Mouse (Mus musculus): ENCODE results near the gene Nuak1. TPM values are rescaled to one million over a fixed set of nuclear protein-coding genes. Genes with fewer than 3 reads are reported as not detected.

Gene Nuak1
- polyA plus RNA-seq, 1 experiment from 2014 or later, result 0.13 TPM

DNA sequence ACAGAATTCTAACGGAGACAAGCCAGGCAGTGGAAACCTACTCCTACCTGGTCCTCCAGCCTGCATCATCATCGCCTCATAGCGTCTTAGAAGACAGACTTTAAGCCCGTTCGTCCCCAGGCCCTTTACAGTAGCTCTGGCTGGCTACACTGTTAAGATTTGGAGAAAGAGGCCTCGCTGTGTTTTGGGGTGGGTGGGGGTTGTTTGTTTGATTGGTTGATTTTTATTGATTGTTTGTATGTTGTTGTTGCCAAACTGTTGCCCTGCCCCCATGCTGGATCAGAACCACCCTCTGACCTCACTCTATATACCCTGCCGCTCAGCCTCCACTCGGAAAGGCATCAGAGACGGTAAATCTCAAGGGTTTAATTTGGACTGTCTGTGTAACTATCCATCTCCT lies 55.6 kb downstream of the Nuak1 start:
- Histone ChIP-seq H3K4me3 (ENCODE audit: low read depth, low read length) (no peak overlapping the region), H3K27ac (ENCODE audit: low read length) (no peak overlapping the region), H3K36me3 (ENCODE audit: control insufficient read depth, insufficient read depth) (no peaks in the 10 kb centered on the region), H3K4me1 (ENCODE audit: control insufficient read depth, low read depth, low read length) (no peaks in the 10 kb centered on the region), H3K27me3 (ENCODE audit: control insufficient read depth, insufficient read depth, low read depth, low read length) (no peaks in the 10 kb centered on the region), H3K4me2 (ENCODE audit: low read depth, low read length) (no peak overlapping the region), H3K9ac (ENCODE audit: low read depth, low read length) (no peak overlapping the region), H3K9me3 (replicated peaks; ENCODE audit: control insufficient read depth, low read length) (no peaks in the 10 kb centered on the region)
- no peak for ATAC-seq (ENCODE audit: low read depth)
- 74% methylated on average over 9 of the region's 9 CpGs for WGBS (ENCODE audit: insufficient replicate concordance)

DNA sequence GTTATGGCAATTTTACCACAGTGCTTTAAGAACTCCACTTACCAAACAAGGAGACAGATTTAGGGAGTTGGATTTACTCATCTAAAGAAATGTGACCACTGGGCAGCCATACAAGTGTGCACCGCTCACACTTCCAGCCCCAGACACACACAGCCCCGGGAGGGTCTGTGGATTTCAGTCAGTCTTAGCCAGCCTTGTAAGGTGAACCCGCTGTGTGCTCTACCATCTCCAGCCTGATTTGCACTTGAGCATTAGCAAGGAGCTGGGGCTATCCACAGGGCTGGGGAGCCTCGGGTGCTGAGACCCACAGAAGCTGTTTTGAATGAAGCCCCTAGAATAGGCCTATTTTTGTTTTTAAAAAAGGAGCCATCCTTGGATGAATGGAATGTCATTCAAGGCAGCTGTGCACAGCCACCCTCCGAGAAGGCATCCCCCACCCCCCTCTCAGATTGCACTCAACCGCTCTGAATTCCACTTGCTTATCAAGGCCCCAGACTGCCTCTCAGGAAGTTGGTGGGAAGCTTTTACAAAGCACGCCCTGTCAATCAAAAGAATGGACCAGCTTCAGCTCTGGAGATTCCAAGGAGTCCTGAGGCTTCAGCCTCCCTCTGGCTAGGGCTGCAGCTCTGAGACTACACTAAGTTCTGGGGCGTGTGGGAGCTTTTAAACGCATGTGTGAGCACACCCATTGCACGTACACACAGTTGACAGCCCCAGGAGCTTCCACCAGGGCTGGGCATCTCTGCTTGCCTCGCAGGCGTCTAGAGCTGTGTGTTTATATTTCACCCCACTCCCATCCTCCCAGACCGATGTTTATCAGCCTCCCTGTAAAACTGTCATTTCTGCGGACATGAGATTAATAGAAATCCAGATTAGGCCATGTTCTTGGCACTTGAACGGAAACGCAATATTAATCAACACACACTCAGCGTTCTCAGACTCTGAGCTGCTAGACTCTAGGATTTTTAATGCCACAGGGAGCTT lies 57.2 kb downstream of the Nuak1 start:
- Histone ChIP-seq H3K4me3 (ENCODE audit: low read depth, low read length) (no peak overlapping the region), H3K9ac (ENCODE audit: low read depth, low read length) (no peak overlapping the region), H3K4me2 (ENCODE audit: low read depth, low read length) (no peak overlapping the region), H3K27ac (ENCODE audit: low read length) (no peak overlapping the region), H3K4me1 (ENCODE audit: control insufficient read depth, low read depth, low read length) (no peaks in the 10 kb centered on the region), H3K36me3 (ENCODE audit: control insufficient read depth, insufficient read depth) (no peaks in the 10 kb centered on the region), H3K27me3 (ENCODE audit: control insufficient read depth, insufficient read depth, low read depth, low read length) (no peaks in the 10 kb centered on the region), H3K9me3 (replicated peaks; ENCODE audit: control insufficient read depth, low read length) (no peaks in the 10 kb centered on the region)
- WGBS (ENCODE audit: insufficient replicate concordance), result 10% methylated on average over 17 of the region's 17 CpGs
- ATAC-seq (ENCODE audit: low read depth), result no peak

DNA sequence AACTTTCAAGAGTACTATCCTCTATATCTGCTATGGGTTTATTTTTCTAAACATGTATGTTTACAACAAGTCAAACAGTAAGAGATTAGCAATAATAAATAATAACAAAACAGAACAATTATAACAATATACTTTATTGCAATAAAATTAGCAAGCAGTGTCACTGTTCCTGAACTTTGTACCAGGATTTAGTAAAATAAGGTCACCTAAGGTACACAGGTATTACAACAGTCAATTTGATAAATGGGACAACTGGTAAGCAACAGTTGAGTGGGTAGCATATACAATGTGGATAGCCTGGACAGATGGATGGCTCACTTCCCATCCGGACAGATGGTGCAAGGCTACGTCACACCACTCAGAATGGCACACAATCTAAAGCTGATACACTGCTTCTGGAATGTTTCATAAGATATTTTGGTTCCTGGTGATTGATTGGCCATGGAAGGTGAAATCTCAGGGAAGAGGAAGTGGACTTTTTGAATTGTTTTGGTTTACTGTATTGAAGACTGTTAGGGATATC lies 59.1 kb downstream of the Nuak1 start:
- H3K4me2 ChIP-seq (ENCODE audit: low read depth, low read length), result no peak overlapping the region
- no peaks in the 10 kb centered on the region for H3K27me3 ChIP-seq (ENCODE audit: control insufficient read depth, insufficient read depth, low read depth, low read length)
- no peak overlapping the region for H3K27ac ChIP-seq (ENCODE audit: low read length)
- no peak for ATAC-seq (ENCODE audit: low read depth)
- H3K36me3 ChIP-seq (ENCODE audit: control insufficient read depth, insufficient read depth), result no peaks in the 10 kb centered on the region
- 68% methylated on average over 2 of the region's 2 CpGs for WGBS (ENCODE audit: insufficient replicate concordance)
- H3K9ac ChIP-seq (ENCODE audit: low read depth, low read length), result no peak overlapping the region
- no peaks in the 10 kb centered on the region for H3K4me1 ChIP-seq (ENCODE audit: control insufficient read depth, low read depth, low read length)
- no peak overlapping the region for H3K4me3 ChIP-seq (ENCODE audit: low read depth, low read length)
- no peaks in the 10 kb centered on the region for H3K9me3 ChIP-seq (replicated peaks; ENCODE audit: control insufficient read depth, low read length)

DNA sequence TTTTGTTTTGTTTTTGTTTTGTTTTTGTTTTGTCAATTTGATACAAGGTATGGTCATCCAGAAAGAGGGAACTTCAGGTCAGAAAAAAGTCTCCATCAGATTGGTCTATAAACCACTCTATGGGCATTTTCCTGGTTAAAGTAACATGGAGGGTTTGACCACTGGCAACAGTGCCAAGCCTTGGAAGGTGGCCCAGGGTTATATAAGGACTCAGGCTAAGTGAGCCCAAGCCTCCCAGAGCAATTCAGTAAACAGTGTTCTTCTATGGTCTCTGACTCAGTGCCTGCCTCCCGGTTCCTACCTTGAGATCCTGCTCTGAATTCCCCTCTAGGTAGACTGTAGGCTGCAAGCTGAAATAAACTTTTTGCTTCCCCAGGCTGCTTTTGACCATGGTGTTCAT lies 61.0 kb downstream of the Nuak1 start:
- Histone ChIP-seq H3K27me3 (ENCODE audit: control insufficient read depth, insufficient read depth, low read depth, low read length) (no peaks in the 10 kb centered on the region), H3K36me3 (ENCODE audit: control insufficient read depth, insufficient read depth) (no peaks in the 10 kb centered on the region), H3K4me2 (ENCODE audit: low read depth, low read length) (no peak overlapping the region), H3K9me3 (replicated peaks; ENCODE audit: control insufficient read depth, low read length) (no peaks in the 10 kb centered on the region), H3K9ac (ENCODE audit: low read depth, low read length) (no peak overlapping the region), H3K4me1 (ENCODE audit: control insufficient read depth, low read depth, low read length) (no peaks in the 10 kb centered on the region), H3K4me3 (ENCODE audit: low read depth, low read length) (no peak overlapping the region), H3K27ac (ENCODE audit: low read length) (no peak overlapping the region)
- no peak for ATAC-seq (ENCODE audit: low read depth)
- 69% methylated on average over 1 of the region's 1 CpGs for WGBS (ENCODE audit: insufficient replicate concordance)

DNA sequence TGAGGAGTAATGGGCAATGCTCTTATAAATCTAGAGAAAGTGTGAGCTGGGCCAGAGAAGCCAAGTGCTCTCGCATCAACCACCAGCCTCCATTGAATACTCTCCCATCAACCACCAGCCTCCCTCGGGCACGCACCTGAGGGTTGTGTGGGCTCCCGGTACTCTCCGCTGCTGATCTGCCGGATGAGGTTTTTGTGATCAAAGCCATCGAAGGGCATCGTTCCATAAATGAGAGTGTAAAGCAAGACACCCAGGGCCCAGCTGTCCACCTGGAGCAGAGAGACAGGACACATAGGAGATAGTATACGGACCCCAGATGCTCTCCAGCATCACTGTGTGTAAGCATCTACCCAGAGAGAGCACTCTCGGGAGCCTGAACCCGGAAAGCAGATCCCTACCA lies 62.4 kb downstream of the Nuak1 start:
- Histone ChIP-seq H3K27me3 (ENCODE audit: control insufficient read depth, insufficient read depth, low read depth, low read length) (no peaks in the 10 kb centered on the region), H3K27ac (ENCODE audit: low read length) (no peak overlapping the region), H3K9me3 (replicated peaks; ENCODE audit: control insufficient read depth, low read length) (no peaks in the 10 kb centered on the region), H3K9ac (ENCODE audit: low read depth, low read length) (no peak overlapping the region), H3K4me3 (ENCODE audit: low read depth, low read length) (no peak overlapping the region), H3K4me1 (ENCODE audit: control insufficient read depth, low read depth, low read length) (no peaks in the 10 kb centered on the region), H3K36me3 (ENCODE audit: control insufficient read depth, insufficient read depth) (no peaks in the 10 kb centered on the region), H3K4me2 (ENCODE audit: low read depth, low read length) (no peak overlapping the region)
- no peak for ATAC-seq (ENCODE audit: low read depth)
- WGBS (ENCODE audit: insufficient replicate concordance), result 74% methylated on average over 11 of the region's 11 CpGs

DNA sequence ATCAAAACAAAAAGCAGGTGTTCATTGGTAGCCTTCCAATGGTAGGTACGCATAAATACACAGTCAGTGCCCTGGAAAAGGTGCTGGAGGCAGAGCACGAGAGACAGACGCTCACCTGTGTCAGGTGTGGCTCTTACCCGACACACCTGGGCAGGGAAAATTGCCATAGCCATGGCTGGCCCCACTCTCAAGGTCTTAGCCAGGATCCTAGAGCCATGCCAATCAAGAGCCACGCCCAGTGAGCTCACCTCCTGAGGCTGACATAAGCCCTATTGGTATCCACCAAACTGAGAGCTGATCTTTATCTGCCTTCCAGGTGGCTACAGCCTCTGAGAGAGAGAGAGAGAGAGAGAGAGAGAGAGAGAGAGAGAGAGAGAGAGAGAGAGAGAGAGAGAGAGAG lies 64.1 kb downstream of the Nuak1 start:
- ATAC-seq (ENCODE audit: low read depth), result no peak
- H3K4me2 ChIP-seq (ENCODE audit: low read depth, low read length), result no peak overlapping the region
- WGBS (ENCODE audit: insufficient replicate concordance), result 67% methylated on average over 5 of the region's 5 CpGs
- no peak overlapping the region for H3K27ac ChIP-seq (ENCODE audit: low read length)
- no peaks in the 10 kb centered on the region for H3K36me3 ChIP-seq (ENCODE audit: control insufficient read depth, insufficient read depth)
- H3K9ac ChIP-seq (ENCODE audit: low read depth, low read length), result no peak overlapping the region
- H3K4me3 ChIP-seq (ENCODE audit: low read depth, low read length), result no peak overlapping the region
- no peaks in the 10 kb centered on the region for H3K4me1 ChIP-seq (ENCODE audit: control insufficient read depth, low read depth, low read length)
- H3K9me3 ChIP-seq (replicated peaks; ENCODE audit: control insufficient read depth, low read length), result no peaks in the 10 kb centered on the region
- H3K27me3 ChIP-seq (ENCODE audit: control insufficient read depth, insufficient read depth, low read depth, low read length), result no peaks in the 10 kb centered on the region

DNA sequence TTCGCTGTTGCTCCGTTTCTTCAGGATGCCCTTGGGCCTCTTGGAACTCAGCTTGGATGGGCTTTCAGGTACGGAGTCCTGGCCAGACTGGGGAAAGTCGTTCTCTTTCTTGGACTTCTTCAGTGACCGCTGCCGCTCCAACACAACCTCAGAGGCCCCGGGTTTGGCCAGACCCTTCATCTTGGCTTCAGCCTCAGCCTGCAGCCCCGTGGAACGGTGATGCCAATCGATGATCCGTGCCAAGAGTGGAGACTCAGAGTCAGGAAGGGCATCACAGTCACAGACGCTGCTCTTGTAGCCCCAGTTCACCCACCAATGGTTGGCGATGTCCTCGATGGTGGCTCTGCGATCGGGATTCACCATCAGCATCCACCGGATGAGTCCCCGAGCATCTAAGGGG lies 65.4 kb downstream of the Nuak1 start:
- ATAC-seq (ENCODE audit: low read depth), result no peak
- Histone ChIP-seq H3K9me3 (replicated peaks; ENCODE audit: control insufficient read depth, low read length) (no peaks in the 10 kb centered on the region), H3K36me3 (ENCODE audit: control insufficient read depth, insufficient read depth) (no peaks in the 10 kb centered on the region), H3K4me2 (ENCODE audit: low read depth, low read length) (no peak overlapping the region), H3K27ac (ENCODE audit: low read length) (no peak overlapping the region), H3K4me3 (ENCODE audit: low read depth, low read length) (no peak overlapping the region), H3K4me1 (ENCODE audit: control insufficient read depth, low read depth, low read length) (no peaks in the 10 kb centered on the region), H3K9ac (ENCODE audit: low read depth, low read length) (no peak overlapping the region), H3K27me3 (ENCODE audit: control insufficient read depth, insufficient read depth, low read depth, low read length) (no peaks in the 10 kb centered on the region)
- WGBS (ENCODE audit: insufficient replicate concordance), result 75% methylated on average over 18 of the region's 18 CpGs

DNA sequence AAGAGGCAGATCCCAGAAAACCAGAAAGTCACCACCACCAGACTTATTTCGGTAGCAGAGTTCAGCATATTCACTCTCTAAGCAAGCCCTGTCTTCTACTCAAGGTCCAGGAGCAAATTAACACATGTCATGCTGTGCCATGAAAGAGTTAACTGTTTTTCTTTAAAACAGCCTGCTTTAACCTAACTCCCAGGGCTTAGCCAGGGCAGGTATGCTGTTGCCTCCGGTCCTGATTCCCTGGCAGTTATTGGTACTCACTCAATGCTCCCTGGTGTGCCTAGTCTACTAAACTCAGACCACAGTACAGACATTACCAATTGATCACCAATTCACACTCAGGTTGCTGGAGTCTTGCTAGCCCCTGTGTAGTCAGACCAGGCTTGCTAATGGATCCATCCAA lies 66.9 kb downstream of the Nuak1 start:
- no peaks in the 10 kb centered on the region for H3K36me3 ChIP-seq (ENCODE audit: control insufficient read depth, insufficient read depth)
- no peak for ATAC-seq (ENCODE audit: low read depth)
- no peak overlapping the region for H3K27ac ChIP-seq (ENCODE audit: low read length)
- H3K4me3 ChIP-seq (ENCODE audit: low read depth, low read length), result no peak overlapping the region
- no peaks in the 10 kb centered on the region for H3K4me1 ChIP-seq (ENCODE audit: control insufficient read depth, low read depth, low read length)
- no peaks in the 10 kb centered on the region for H3K27me3 ChIP-seq (ENCODE audit: control insufficient read depth, insufficient read depth, low read depth, low read length)
- no peak overlapping the region for H3K9ac ChIP-seq (ENCODE audit: low read depth, low read length)
- no peaks in the 10 kb centered on the region for H3K9me3 ChIP-seq (replicated peaks; ENCODE audit: control insufficient read depth, low read length)
- no peak overlapping the region for H3K4me2 ChIP-seq (ENCODE audit: low read depth, low read length)
- 71% methylated on average over 2 of the region's 2 CpGs for WGBS (ENCODE audit: insufficient replicate concordance)

All from liver, embryonic 16.5 days (tissue).